Mouse (Mus musculus) small intestine, adult 2 months (tissue): ENCODE data around the gene Ehd1. TPM values are rescaled to one million over a fixed set of nuclear protein-coding genes. Genes with fewer than 3 reads are reported as not detected.

Source experiments
- H3K27ac ChIP-seq: fragments of 200-500 bp; 2 replicates; pipeline ENCODE4 v1.5.1; 2012; ENCODE audit warnings: low read depth, low read length, control low read depth, inconsistent platforms; ENCODE audit not compliant: insufficient read depth
- H3K27me3 ChIP-seq: fragments of 200-500 bp; 2 replicates; pipeline ENCODE4 v1.6.1; 2012; ENCODE audit warnings: mild to moderate bottlenecking, moderate library complexity, low read length, inconsistent platforms; ENCODE audit not compliant: control insufficient read depth, insufficient read depth
- H3K36me3 ChIP-seq: fragments of 200-500 bp; 2 replicates; pipeline ENCODE4 v1.6.1; 2012; ENCODE audit warnings: mild to moderate bottlenecking, low read length, control low read depth, inconsistent platforms; ENCODE audit not compliant: control insufficient read depth, insufficient read depth
- H3K4me1 ChIP-seq: fragments of 200-500 bp; 2 replicates; pipeline ENCODE4 v1.6.1; 2012; ENCODE audit warnings: low read length, inconsistent platforms, mixed read lengths; ENCODE audit not compliant: control insufficient read depth, insufficient read depth, insufficient read length
- H3K4me3 ChIP-seq: fragments of 200-500 bp; 2 replicates; pipeline ENCODE4 v1.5.1; 2012; ENCODE audit warnings: low read depth, mild to moderate bottlenecking, control low read depth, inconsistent platforms, low read length, moderate library complexity
- CTCF ChIP-seq: fragments of 200-500 bp; IDR thresholded peaks from 2 replicates; pipeline ENCODE4 v1.5.1; 2012; ENCODE audit warnings: low read depth, mild to moderate bottlenecking, control low read depth, inconsistent platforms, low read length, moderate library complexity, mixed read lengths; ENCODE audit not compliant: insufficient replicate concordance, insufficient read length; ENCODE audit errors: extremely low read depth
- POLR2A ChIP-seq: fragments of 200-500 bp; IDR thresholded peaks from 2 replicates; pipeline ENCODE4 v1.6.1; 2012; ENCODE audit warnings: low read depth, mild to moderate bottlenecking, control low read depth, inconsistent platforms, low read length, moderate library complexity
- WGBS: fragments of 180-500 bp; shearing (Covaris S2); methylation state at CpG from one replicate; pipeline ENCODE4 v1.1.7; 2018; 5-methylcytosine and 5-hydroxymethylcytosine counted together
- polyA plus RNA-seq: library from polyadenylated mRNA; depleted of rRNA; stranded (reverse); fragments of >200 nt; gene quantifications from 2 replicates; pipeline ENCODE4 v1.2.3, GENCODE M21; 2012; rRNA removed

Gene Ehd1
- polyA plus RNA-seq, result 315 and 714 TPM in 2 replicates

- peak within 1 kb of the TSS; percentile 88 for H3K27ac ChIP-seq
- under 1% methylated on average over 105 of the region's 106 CpGs for WGBS
- TF ChIP-seq POLR2A (peak; percentile 66; the same call in 1 of the 2 replicates), CTCF (peak; percentile 72)
Observed at GRCm38 (mm10) chr19:6276426-6277421, at the start of gene Ehd1. Ehd1 (plus strand) TSS chr19:6276725.

GRCm38 (mm10) chr19:6226763-6227162, 49.8 kb upstream of the Ehd1 start:
- TF ChIP-seq CTCF, result no peak
- TF ChIP-seq POLR2A, result no peak
- H3K36me3 ChIP-seq, result peaks cover 34% of the 10 kb centered on the region
- no peak overlapping the region for H3K27ac ChIP-seq
- H3K27me3 ChIP-seq, result no peaks in the 10 kb centered on the region
- 91% methylated on average over 14 of the region's 14 CpGs for WGBS
- no peak overlapping the region for H3K4me3 ChIP-seq
- H3K4me1 ChIP-seq, result no peaks in the 10 kb centered on the region; the same call in 1 of the 2 replicates

More at GRCm38 (mm10) chr19:6276426-6277421, at the start of gene Ehd1:
- Histone ChIP-seq H3K36me3 (peaks cover 24% of the 10 kb centered on the region), H3K4me3 (peak within 1 kb of the TSS; percentile 91), H3K4me1 (peaks cover 40% of the 10 kb centered on the region), H3K27me3 (no peaks in the 10 kb centered on the region)

- TF ChIP-seq CTCF, result no peak
- TF ChIP-seq POLR2A, result no peak
- Histone ChIP-seq H3K27ac (no peak overlapping the region), H3K27me3 (no peaks in the 10 kb centered on the region), H3K4me1 (no peaks in the 10 kb centered on the region; the same call in 1 of the 2 replicates), H3K36me3 (peaks cover 40% of the 10 kb centered on the region), H3K4me3 (no peak overlapping the region)
- WGBS, result 94% methylated on average over 4 of the region's 4 CpGs
Observed at GRCm38 (mm10) chr19:6227864-6228263, 48.7 kb upstream of the Ehd1 start.

GRCm38 (mm10) chr19:6230411-6230810, 46.1 kb upstream of the Ehd1 start:
- 88% methylated on average over 4 of the region's 4 CpGs for WGBS
- no peak for TF ChIP-seq CTCF
- TF ChIP-seq POLR2A, result no peak
- Histone ChIP-seq H3K36me3 (peaks cover 44% of the 10 kb centered on the region), H3K27me3 (no peaks in the 10 kb centered on the region), H3K4me1 (peaks cover 11% of the 10 kb centered on the region), H3K27ac (no peak overlapping the region), H3K4me3 (no peak overlapping the region)

GRCm38 (mm10) chr19:6231036-6231435, 45.5 kb upstream of the Ehd1 start:
- 92% methylated on average over 2 of the region's 2 CpGs for WGBS
- no peak for TF ChIP-seq POLR2A
- TF ChIP-seq CTCF, result no peak
- Histone ChIP-seq H3K4me1 (peaks cover 11% of the 10 kb centered on the region), H3K36me3 (peaks cover 44% of the 10 kb centered on the region), H3K27me3 (no peaks in the 10 kb centered on the region), H3K4me3 (no peak overlapping the region), H3K27ac (no peak overlapping the region)

- TF ChIP-seq POLR2A, result no peak
- no peak for TF ChIP-seq CTCF
- Histone ChIP-seq H3K4me1 (peaks cover 16% of the 10 kb centered on the region), H3K36me3 (peaks cover 32% of the 10 kb centered on the region), H3K27me3 (no peaks in the 10 kb centered on the region), H3K4me3 (no peak overlapping the region), H3K27ac (no peak overlapping the region)
- WGBS, result 90% methylated on average over 16 of the region's 16 CpGs
Observed at GRCm38 (mm10) chr19:6233647-6234046, 42.9 kb upstream of the Ehd1 start.
